Mouse (Mus musculus) liver, embryonic 14.5 days (tissue): ENCODE measurements at regions not wholly inside any gene's neighbourhood (a gene's known extent, or its start where the extent isn't known, plus 50 kb on each side); places are given as distances from the start of the nearest gene placed in this dataset.
A peak's percentile ranks its signal among the peaks of the same experiment; 100 is the strongest.

Experiments used
- ATAC-seq: fragments of 200-750 bp; cut with Nextera tagmentation; 2 replicates; pipeline ENCODE4 v1.8.0; 2017; ENCODE audit warnings: moderate number of reproducible peaks, mild to moderate bottlenecking, moderate library complexity; ENCODE audit not compliant: insufficient read depth
- DNase-seq, 3 experiments: peaks; one replicate each; pipeline ENCODE4 v3.0.0-alpha.2; 2012 to 2013; ENCODE audit warnings: low read depth in 3 of 3, low spot score in 3 of 3
- H3K27ac ChIP-seq: fragments of 300-500 bp; sonication (generic); 2 replicates; pipeline ENCODE4 v1.5.1; 2014; ENCODE audit warnings: moderate library complexity, mild to moderate bottlenecking, control low read depth, inconsistent platforms
- H3K27me3 ChIP-seq: fragments of 300-500 bp; sonication (generic); 2 replicates; pipeline ENCODE4 v1.6.1; 2014; ENCODE audit warnings: mild to moderate bottlenecking, low read length, moderate library complexity; ENCODE audit not compliant: control insufficient read depth, insufficient read depth
- H3K36me3 ChIP-seq: fragments of 300-500 bp; sonication (generic); replicated peaks from 2 replicates; pipeline ENCODE4 v1.6.1; 2014; ENCODE audit warnings: low read depth; ENCODE audit not compliant: control insufficient read depth, insufficient read depth
- H3K4me1 ChIP-seq, 2 experiments: fragments of 200-500 bp in 1 of 2; fragments of 300-500 bp in 1 of 2; sonication (generic) in 1 of 2; replicated peaks; 2 replicates each; pipeline ENCODE4 v1.6.1; 2012 to 2014; ENCODE audit warnings: antibody characterized with exemption in 1 of 2, inconsistent platforms in 1 of 2, low read length in 1 of 2; ENCODE audit not compliant: control insufficient read depth in 2 of 2, insufficient read depth in 2 of 2
- H3K4me2 ChIP-seq: fragments of 300-500 bp; sonication (generic); 2 replicates; pipeline ENCODE4 v1.6.1; 2014; ENCODE audit warnings: low read depth, mild to moderate bottlenecking, control low read depth, moderate library complexity
- H3K4me3 ChIP-seq, 2 experiments: fragments of 200-500 bp in 1 of 2; fragments of 300-500 bp in 1 of 2; sonication (generic) in 1 of 2; 2 replicates each; pipeline ENCODE4 v1.5.1; 2012 to 2014; ENCODE audit warnings: low read depth in 2 of 2, low read length in 2 of 2, mild to moderate bottlenecking in 2 of 2, control low read depth in 1 of 2, inconsistent platforms in 1 of 2, moderate library complexity in 1 of 2; ENCODE audit not compliant: insufficient read depth in 1 of 2
- H3K9ac ChIP-seq: fragments of 300-500 bp; sonication (generic); replicated peaks from 2 replicates; pipeline ENCODE4 v1.6.1; 2014; ENCODE audit warnings: mild to moderate bottlenecking, control low read depth, moderate library complexity
- H3K9me3 ChIP-seq: fragments of 300-500 bp; sonication (generic); 2 replicates; pipeline ENCODE4 v1.6.1; 2016; ENCODE audit warnings: low read length, mixed read lengths; ENCODE audit not compliant: control insufficient read depth
- CTCF ChIP-seq: IDR thresholded peaks from 2 replicates; pipeline ENCODE4 v1.5.1; 2016; ENCODE audit warnings: antibody characterized with exemption, low read depth, control low read depth
- EP300 ChIP-seq: IDR thresholded peaks from 2 replicates; pipeline ENCODE4 v1.6.1; 2016; ENCODE audit warnings: antibody characterized with exemption, low read depth
- WGBS: fragments of 180-500 bp; shearing (Covaris S2); extraction: QIAGEN DNeasy Blood & Tissue Kit; methylation state at CpG from one replicate; pipeline ENCODE4 v1.1.7; 2014; ENCODE audit not compliant: insufficient replicate concordance; 5-methylcytosine and 5-hydroxymethylcytosine counted together

DNA sequence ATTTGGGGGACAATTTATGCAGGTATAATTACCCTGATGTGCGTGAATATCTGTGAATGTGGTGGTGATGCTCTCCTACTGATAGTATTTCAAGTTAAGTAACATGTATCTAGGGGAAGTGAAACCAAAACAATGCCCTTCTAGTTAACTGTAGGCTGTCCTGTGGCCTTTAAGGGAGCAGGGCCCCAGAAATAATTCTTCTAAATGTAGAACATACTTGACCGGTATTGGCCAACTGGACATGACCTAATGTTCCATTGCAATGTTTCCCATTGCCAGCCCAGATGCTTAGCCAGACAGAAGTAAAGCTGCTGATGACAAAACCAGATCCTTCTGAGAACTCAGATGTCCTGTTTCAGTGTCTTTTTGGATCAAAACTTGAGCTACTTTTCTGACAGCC, 54.9 kb upstream of the Gsap start:
- Histone ChIP-seq H3K4me2 (no peak overlapping the region), H3K4me1 (no peaks in the 10 kb centered on the region; a peak in 1 of 4 replicates), H3K27me3 (no peaks in the 10 kb centered on the region), H3K36me3 (no peaks in the 10 kb centered on the region), H3K4me3 (no peak overlapping the region), H3K9ac (no peak overlapping the region), H3K27ac (no peak overlapping the region), H3K9me3 (no peaks in the 10 kb centered on the region)
- WGBS = 67% methylated on average over 2 of the region's 2 CpGs
- DNase-seq = peak in 1 of 3 experiments; percentile 31
- TF ChIP-seq CTCF (no peak), EP300 (no peak)
- no peak for ATAC-seq

DNA sequence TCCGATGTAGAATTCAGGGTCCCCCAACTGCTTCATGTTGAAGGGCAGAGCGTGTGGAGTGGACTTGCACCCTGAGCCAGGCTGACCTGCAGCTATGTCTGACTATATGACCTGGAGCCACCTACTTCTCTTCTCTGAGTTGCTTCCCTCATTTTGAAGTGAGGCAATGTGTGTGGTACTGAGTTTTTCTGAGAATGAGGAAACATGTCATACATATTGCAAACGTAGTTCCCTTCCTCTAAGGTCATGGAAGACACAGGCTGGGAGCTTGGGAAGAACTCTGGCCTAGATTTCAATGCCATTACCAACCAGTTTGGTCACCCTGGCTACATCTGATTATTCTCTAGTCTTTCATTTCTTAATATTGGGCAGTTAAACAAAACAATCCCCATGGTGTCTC, 54.1 kb upstream of the Gsap start:
- Histone ChIP-seq H3K4me2 (no peak overlapping the region), H3K27me3 (no peaks in the 10 kb centered on the region), H3K4me3 (no peak overlapping the region), H3K9ac (no peak overlapping the region), H3K36me3 (no peaks in the 10 kb centered on the region), H3K4me1 (no peaks in the 10 kb centered on the region; a peak in 1 of 4 replicates), H3K9me3 (no peaks in the 10 kb centered on the region), H3K27ac (no peak overlapping the region)
- WGBS = 58% methylated on average over 3 of the region's 3 CpGs
- TF ChIP-seq CTCF (no peak), EP300 (no peak)
- ATAC-seq = no peak
- DNase-seq = peak in 1 of 3 experiments; percentile 24

DNA sequence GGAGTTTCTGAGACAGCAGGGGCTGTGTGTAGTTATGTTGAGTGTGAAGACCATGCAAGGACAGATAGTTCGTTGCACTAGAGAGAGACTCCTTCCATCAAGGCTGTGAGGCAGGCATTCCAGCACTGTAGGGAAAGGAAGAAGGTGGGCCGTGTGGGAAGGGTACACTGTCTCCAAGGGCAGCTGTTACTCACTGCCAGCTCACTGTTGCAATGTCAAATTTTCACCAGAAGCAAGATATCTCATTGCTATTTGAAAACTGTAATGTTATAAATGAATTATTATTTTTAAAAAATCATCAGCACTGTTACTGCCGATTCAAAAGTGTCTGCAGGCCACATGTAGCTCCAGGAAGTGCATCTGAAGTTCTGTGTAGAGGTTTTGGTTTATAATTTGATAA, 50.6 kb upstream of the Gsap start:
- 60% methylated on average over 3 of the region's 3 CpGs for WGBS
- Histone ChIP-seq H3K27me3 (no peaks in the 10 kb centered on the region), H3K4me1 (no peaks in the 10 kb centered on the region), H3K4me3 (no peak overlapping the region), H3K9me3 (no peaks in the 10 kb centered on the region), H3K4me2 (no peak overlapping the region), H3K9ac (no peak overlapping the region), H3K36me3 (no peaks in the 10 kb centered on the region), H3K27ac (no peak overlapping the region)
- DNase-seq (no peak), ATAC-seq (no peak)
- TF ChIP-seq CTCF (no peak), EP300 (no peak)

DNA sequence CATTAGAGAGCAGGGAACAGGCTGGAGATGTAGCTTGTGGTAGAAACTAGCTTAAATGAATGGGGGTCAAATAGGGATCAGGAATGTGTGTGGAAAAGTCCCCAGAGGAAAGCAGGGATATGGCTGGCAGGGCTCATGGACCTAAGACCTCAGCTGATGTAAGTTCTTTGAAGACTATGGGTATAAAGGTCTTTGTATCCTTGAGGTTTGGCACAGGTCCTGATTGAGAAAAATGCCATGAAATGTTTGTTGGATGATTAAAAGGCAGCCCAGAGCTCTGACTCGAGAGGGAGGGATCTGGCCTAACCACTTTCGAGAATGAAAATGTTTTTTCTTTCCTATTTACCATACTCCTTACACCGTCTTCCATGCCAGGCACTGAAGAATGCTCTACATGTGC, 50.0 kb upstream of the Gsap start:
- no peak for ATAC-seq
- no peak overlapping the region for H3K9ac ChIP-seq
- no peaks in the 10 kb centered on the region for H3K36me3 ChIP-seq
- no peak overlapping the region for H3K4me2 ChIP-seq
- no peak overlapping the region for H3K4me3 ChIP-seq
- H3K27ac ChIP-seq = no peak overlapping the region
- DNase-seq = no peak
- H3K9me3 ChIP-seq = no peaks in the 10 kb centered on the region
- no peaks in the 10 kb centered on the region for H3K4me1 ChIP-seq
- WGBS = 77% methylated on average over 3 of the region's 3 CpGs
- TF ChIP-seq EP300 (no peak), CTCF (no peak)
- no peaks in the 10 kb centered on the region for H3K27me3 ChIP-seq
